Mouse (Mus musculus): ENCODE measurements at regions not wholly inside any gene's neighbourhood (a gene's known extent, or its start where the extent isn't known, plus 50 kb on each side); places are given as distances from the start of the nearest gene placed in this dataset.
"Not testable (repeated sequence)": the region's sequence is repeated elsewhere in the genome, so short reads cannot be mapped to it uniquely, and the experiment has no call there.

DNA sequence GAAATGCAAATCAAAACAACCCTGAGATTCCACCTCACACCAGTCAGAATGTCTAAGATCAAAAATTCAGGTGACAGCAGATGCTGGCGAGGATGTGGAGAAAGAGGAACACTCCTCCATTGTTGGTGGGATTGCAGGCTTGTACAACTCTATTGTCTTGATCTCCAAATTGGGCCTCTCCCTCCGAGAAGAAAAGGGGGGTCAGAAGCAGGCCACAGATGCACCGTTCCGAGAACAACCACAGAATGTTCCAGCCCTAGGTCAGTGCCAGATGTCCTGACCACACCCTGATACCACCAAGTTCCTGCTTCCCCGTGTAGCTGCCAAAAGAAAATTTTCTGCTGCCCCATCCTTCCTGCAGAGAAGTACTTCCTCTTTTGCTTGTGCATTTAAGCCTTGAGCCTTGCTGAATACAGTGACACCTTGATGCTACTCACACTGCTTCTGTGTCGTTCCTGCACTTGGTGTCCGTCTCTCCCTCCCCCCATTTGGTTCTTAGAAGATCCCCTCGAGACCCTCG is 665.2 kb downstream of the Kcna4 start:
- not testable (repeated sequence) for TF ChIP-seq EP300 (IDR thresholded peaks at IDR 0.05; ENCODE audit: insufficient read depth, low read depth, low read length); CTCF (IDR thresholded peaks at IDR 0.05); POLR2A (IDR thresholded peaks at IDR 0.05; ENCODE audit: insufficient read depth, low read depth, low read length)

Measured in heart, adult 2 months (tissue).